Mouse (Mus musculus): ENCODE measurements around the gene Wwc1. TPM values are rescaled to one million over a fixed set of nuclear protein-coding genes. Genes with fewer than 3 reads are reported as not detected.

Gene Wwc1
- polyA plus RNA-seq, 1 experiment from 2014 or later: 2.9 TPM

DNA sequence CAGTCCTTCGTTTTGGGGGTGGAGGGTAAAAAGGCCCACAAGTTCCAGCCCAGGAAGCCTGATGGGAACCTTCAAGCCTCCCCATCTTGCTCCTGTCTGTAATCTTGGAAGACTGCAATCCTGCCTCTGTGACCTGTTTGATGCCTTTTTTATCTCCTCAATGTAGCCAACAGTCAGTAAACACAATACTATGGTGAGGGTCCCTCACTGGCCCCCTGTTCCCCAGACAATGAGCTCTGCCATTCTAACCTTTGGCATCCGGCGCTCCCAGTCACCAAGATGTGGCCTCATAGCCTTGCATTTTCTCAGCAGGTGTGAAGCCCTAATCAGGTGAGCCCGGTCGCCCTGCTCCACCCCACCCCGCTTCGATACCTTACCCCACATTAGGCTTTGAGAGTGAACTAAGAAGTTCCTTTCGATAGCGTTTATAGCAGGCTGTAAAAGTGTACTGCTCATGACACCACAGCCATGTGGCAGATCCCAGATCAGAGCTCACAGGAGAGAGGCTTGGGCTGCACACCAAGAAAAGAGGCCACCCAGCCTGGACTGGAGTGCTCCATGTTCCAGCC is 16.3 kb downstream of the Wwc1 start:
- Histone ChIP-seq H3K4me2 (no peak overlapping the region), H3K9ac (ENCODE audit: low read depth, low read length) (no peak overlapping the region), H3K27me3 (ENCODE audit: control insufficient read depth, insufficient read depth, low read length) (no peaks in the 10 kb centered on the region), H3K4me3 (ENCODE audit: low read depth, low read length) (no peak overlapping the region), H3K36me3 (ENCODE audit: control insufficient read depth, insufficient read depth, low read length) (no peaks in the 10 kb centered on the region), H3K4me1 (ENCODE audit: control insufficient read depth, insufficient read depth, low read length) (peaks cover 5% of the 10 kb centered on the region), H3K9me3 (replicated peaks; ENCODE audit: control insufficient read depth, low read length) (no peaks in the 10 kb centered on the region), H3K27ac (ENCODE audit: low read depth, low read length) (no peak overlapping the region)
- 75% methylated on average over 9 of the region's 9 CpGs for WGBS (ENCODE audit: insufficient replicate concordance)
- no peak for ATAC-seq (replicated peaks; ENCODE audit: insufficient number of reproducible peaks, low FRiP score, low TSS enrichment)

DNA sequence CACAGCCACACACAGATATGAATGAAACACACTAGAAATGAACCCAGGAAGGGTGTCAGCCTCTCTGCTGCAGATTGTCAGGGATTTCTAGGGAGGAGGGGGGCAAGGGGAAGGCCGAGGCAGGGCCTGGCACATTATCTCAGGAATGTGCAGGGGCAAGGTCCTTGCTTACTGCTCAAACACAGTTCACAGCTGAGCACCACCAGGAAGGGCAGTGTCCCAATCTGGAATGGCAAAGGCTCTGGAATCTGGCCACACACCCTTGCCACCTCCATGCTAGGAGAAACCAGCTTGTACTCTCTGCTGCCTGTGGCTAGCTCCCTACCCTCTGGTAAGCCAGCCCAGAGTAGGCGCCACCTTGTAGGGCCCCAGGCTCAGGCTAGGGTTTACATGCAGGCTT is 16.8 kb downstream of the Wwc1 start:
- Histone ChIP-seq H3K4me3 (ENCODE audit: low read depth, low read length) (no peak overlapping the region), H3K27ac (ENCODE audit: low read depth, low read length) (no peak overlapping the region), H3K4me2 (no peak overlapping the region), H3K4me1 (ENCODE audit: control insufficient read depth, insufficient read depth, low read length) (peaks cover 5% of the 10 kb centered on the region), H3K9ac (ENCODE audit: low read depth, low read length) (no peak overlapping the region), H3K27me3 (ENCODE audit: control insufficient read depth, insufficient read depth, low read length) (no peaks in the 10 kb centered on the region), H3K9me3 (replicated peaks; ENCODE audit: control insufficient read depth, low read length) (no peaks in the 10 kb centered on the region), H3K36me3 (ENCODE audit: control insufficient read depth, insufficient read depth, low read length) (no peaks in the 10 kb centered on the region)
- no peak for ATAC-seq (replicated peaks; ENCODE audit: insufficient number of reproducible peaks, low FRiP score, low TSS enrichment)
- 30% methylated on average over 2 of the region's 2 CpGs for WGBS (ENCODE audit: insufficient replicate concordance)

DNA sequence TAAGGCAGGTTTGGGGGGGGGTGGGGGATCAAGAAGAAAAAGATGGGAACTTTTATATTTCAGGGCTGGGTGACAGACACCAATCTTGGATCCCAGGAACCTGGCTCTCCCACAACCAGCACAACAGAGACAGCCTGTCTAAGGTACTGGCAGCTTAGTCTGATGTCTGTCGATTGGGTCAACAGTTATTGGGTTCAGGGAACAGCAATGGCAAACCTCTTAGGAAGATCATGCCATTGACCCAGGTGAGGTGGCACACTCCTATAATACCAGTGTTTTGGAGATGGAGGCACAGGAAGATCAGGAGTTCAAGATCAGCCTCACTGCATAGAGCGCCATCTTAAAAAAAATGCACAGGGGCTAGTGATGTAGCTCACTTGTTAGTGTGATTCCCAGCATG is 17.9 kb downstream of the Wwc1 start:
- Histone ChIP-seq H3K27ac (ENCODE audit: low read depth, low read length) (no peak overlapping the region), H3K36me3 (ENCODE audit: control insufficient read depth, insufficient read depth, low read length) (no peaks in the 10 kb centered on the region), H3K9ac (ENCODE audit: low read depth, low read length) (no peak overlapping the region), H3K27me3 (ENCODE audit: control insufficient read depth, insufficient read depth, low read length) (no peaks in the 10 kb centered on the region), H3K9me3 (replicated peaks; ENCODE audit: control insufficient read depth, low read length) (no peaks in the 10 kb centered on the region), H3K4me1 (ENCODE audit: control insufficient read depth, insufficient read depth, low read length) (peaks cover 5% of the 10 kb centered on the region), H3K4me2 (no peak overlapping the region), H3K4me3 (ENCODE audit: low read depth, low read length) (no peak overlapping the region)
- WGBS (ENCODE audit: insufficient replicate concordance): 81% methylated on average over 2 of the region's 2 CpGs
- no peak for ATAC-seq (replicated peaks; ENCODE audit: insufficient number of reproducible peaks, low FRiP score, low TSS enrichment)

DNA sequence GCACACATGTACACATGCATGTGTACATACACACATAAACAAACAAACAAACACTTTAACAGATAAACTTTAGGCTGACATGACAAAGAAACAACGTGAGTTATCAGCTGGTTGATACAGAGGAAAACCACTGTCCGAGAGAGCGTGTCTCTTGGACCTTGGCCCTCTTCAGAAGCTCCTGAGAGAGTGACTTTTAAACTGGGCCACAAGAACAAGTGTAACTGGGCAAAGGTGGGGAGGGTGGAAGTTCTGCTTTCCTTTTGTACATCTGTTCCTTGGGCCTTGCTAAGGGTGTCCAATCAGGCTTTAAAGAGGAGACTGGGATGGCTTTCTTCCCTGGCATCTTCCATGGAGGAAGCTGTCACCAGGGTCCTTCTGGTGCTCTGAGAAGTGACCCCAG is 21.1 kb downstream of the Wwc1 start:
- 80% methylated on average over 3 of the region's 3 CpGs for WGBS (ENCODE audit: insufficient replicate concordance)
- Histone ChIP-seq H3K27me3 (ENCODE audit: control insufficient read depth, insufficient read depth, low read length) (no peaks in the 10 kb centered on the region), H3K4me2 (no peak overlapping the region), H3K9me3 (replicated peaks; ENCODE audit: control insufficient read depth, low read length) (no peaks in the 10 kb centered on the region), H3K4me3 (ENCODE audit: low read depth, low read length) (no peak overlapping the region), H3K9ac (ENCODE audit: low read depth, low read length) (no peak overlapping the region), H3K27ac (ENCODE audit: low read depth, low read length) (no peak overlapping the region), H3K4me1 (ENCODE audit: control insufficient read depth, insufficient read depth, low read length) (peaks cover 5% of the 10 kb centered on the region), H3K36me3 (ENCODE audit: control insufficient read depth, insufficient read depth, low read length) (no peaks in the 10 kb centered on the region)
- no peak for ATAC-seq (replicated peaks; ENCODE audit: insufficient number of reproducible peaks, low FRiP score, low TSS enrichment)

DNA sequence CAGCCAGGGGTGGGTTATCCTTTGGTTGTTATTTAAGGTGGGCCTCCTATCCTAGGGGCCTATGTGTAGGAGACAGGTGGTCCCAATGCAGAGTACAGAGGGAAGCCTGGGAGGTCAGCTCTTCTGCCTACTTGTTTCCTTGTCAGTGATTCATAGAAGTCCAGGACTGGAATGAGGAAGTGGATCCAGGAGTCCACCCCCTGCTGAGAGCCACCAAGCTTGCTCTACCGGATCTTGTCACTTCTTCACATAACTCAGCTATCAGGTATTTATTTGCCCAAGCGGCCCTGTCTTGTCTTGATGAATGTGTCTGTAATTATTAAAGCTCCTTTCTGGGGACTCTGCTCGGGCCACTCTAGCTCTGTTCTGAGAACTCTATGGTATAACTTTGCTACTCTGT is 24.8 kb downstream of the Wwc1 start:
- Histone ChIP-seq H3K4me2 (no peak overlapping the region), H3K9me3 (replicated peaks; ENCODE audit: control insufficient read depth, low read length) (no peaks in the 10 kb centered on the region), H3K36me3 (ENCODE audit: control insufficient read depth, insufficient read depth, low read length) (no peaks in the 10 kb centered on the region), H3K9ac (ENCODE audit: low read depth, low read length) (no peak overlapping the region), H3K4me1 (ENCODE audit: control insufficient read depth, insufficient read depth, low read length) (no peaks in the 10 kb centered on the region), H3K27me3 (ENCODE audit: control insufficient read depth, insufficient read depth, low read length) (no peaks in the 10 kb centered on the region), H3K4me3 (ENCODE audit: low read depth, low read length) (no peak overlapping the region), H3K27ac (ENCODE audit: low read depth, low read length) (no peak overlapping the region)
- ATAC-seq (replicated peaks; ENCODE audit: insufficient number of reproducible peaks, low FRiP score, low TSS enrichment): no peak
- WGBS (ENCODE audit: insufficient replicate concordance): 34% methylated on average over 3 of the region's 3 CpGs

DNA sequence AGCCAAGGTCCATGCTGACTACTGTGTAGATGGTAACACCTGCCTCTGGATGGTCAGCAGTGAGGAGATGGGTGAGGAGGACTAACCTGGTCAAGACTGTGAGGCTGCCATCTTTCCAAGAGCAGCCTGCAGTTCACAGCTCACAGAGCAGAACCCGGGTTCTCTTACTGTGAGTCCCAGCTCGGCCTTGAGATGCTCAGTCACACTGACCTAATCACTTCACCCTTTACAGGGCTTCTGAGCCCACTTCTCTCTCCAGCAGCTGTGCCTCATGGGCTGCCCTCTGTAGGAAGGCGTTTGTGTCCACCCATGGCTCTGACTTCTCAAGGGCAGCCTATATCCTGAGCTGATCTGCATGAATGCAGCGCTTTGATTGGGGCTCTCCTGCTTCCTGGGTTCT is 27.1 kb downstream of the Wwc1 start:
- Histone ChIP-seq H3K9ac (ENCODE audit: low read depth, low read length) (no peak overlapping the region), H3K27ac (ENCODE audit: low read depth, low read length) (no peak overlapping the region), H3K4me3 (ENCODE audit: low read depth, low read length) (no peak overlapping the region), H3K4me2 (no peak overlapping the region), H3K4me1 (ENCODE audit: control insufficient read depth, insufficient read depth, low read length) (peaks cover 9% of the 10 kb centered on the region), H3K9me3 (replicated peaks; ENCODE audit: control insufficient read depth, low read length) (no peaks in the 10 kb centered on the region), H3K27me3 (ENCODE audit: control insufficient read depth, insufficient read depth, low read length) (no peaks in the 10 kb centered on the region), H3K36me3 (ENCODE audit: control insufficient read depth, insufficient read depth, low read length) (no peaks in the 10 kb centered on the region)
- WGBS (ENCODE audit: insufficient replicate concordance): 74% methylated on average over 4 of the region's 4 CpGs
- ATAC-seq (replicated peaks; ENCODE audit: insufficient number of reproducible peaks, low FRiP score, low TSS enrichment): no peak

DNA sequence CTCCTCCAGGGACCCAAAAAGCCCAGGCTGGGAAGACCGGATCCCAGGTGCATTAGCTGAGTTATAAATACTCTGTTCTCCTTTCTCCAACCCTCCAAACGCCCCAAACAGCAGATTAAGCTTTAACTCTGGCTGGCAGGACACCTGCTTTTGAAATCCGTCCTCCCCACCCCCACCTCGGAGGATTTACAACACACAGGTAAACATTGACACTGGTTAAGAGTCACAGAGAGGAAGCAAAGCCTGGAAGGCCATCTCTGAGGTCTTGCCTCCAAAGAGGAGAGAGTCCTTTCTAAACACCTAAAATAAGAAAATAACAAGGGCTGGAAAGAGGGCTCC is 28.6 kb downstream of the Wwc1 start:
- Histone ChIP-seq H3K4me3 (ENCODE audit: low read depth, low read length) (no peak overlapping the region), H3K9me3 (replicated peaks; ENCODE audit: control insufficient read depth, low read length) (no peaks in the 10 kb centered on the region), H3K9ac (ENCODE audit: low read depth, low read length) (no peak overlapping the region), H3K4me2 (no peak overlapping the region), H3K4me1 (ENCODE audit: control insufficient read depth, insufficient read depth, low read length) (peaks cover 12% of the 10 kb centered on the region), H3K27me3 (ENCODE audit: control insufficient read depth, insufficient read depth, low read length) (no peaks in the 10 kb centered on the region), H3K36me3 (ENCODE audit: control insufficient read depth, insufficient read depth, low read length) (no peaks in the 10 kb centered on the region), H3K27ac (ENCODE audit: low read depth, low read length) (no peak overlapping the region)
- 63% methylated on average over 4 of the region's 4 CpGs for WGBS (ENCODE audit: insufficient replicate concordance)
- no peak for ATAC-seq (replicated peaks; ENCODE audit: insufficient number of reproducible peaks, low FRiP score, low TSS enrichment)

DNA sequence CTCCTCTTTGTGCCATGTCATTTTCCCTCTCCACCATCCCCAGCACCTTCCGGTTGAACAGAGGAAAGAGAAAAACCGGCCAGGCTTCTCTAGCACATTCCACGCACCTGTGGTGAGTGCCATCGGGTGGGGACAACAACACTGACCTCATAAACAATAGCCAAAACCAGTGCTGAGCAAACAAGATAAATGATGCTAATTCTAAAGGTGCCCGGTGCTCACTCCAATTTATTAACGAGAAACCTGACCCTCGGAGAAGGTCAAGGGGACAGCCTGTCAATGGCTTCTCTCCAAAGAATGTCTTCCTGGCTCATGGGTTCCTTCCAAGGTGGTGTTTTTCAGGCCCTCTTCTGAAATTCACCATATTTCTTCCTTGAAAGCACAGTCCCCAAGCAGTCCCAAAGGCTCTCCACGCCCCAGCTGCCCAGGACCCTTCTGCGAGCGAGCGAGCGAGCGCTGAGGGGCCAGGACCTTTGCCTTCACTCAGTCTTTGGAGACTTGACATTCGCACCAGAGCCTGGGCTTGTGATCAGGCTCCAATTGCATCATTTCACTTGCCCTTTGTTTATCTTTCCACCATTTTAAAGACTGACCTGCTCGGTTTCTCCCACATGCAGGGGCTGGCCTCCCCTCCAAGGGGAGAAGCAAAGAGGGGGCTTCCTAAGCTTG is 29.1 kb downstream of the Wwc1 start:
- no peak for ATAC-seq (replicated peaks; ENCODE audit: insufficient number of reproducible peaks, low FRiP score, low TSS enrichment)
- H3K4me3 ChIP-seq (ENCODE audit: low read depth, low read length): no peak overlapping the region
- WGBS (ENCODE audit: insufficient replicate concordance): 75% methylated on average over 15 of the region's 15 CpGs
- H3K27me3 ChIP-seq (ENCODE audit: control insufficient read depth, insufficient read depth, low read length): no peaks in the 10 kb centered on the region
- H3K4me1 ChIP-seq (ENCODE audit: control insufficient read depth, insufficient read depth, low read length): peaks cover 12% of the 10 kb centered on the region
- no peaks in the 10 kb centered on the region for H3K9me3 ChIP-seq (replicated peaks; ENCODE audit: control insufficient read depth, low read length)
- H3K27ac ChIP-seq (ENCODE audit: low read depth, low read length): no peak overlapping the region
- H3K9ac ChIP-seq (ENCODE audit: low read depth, low read length): no peak overlapping the region
- no peaks in the 10 kb centered on the region for H3K36me3 ChIP-seq (ENCODE audit: control insufficient read depth, insufficient read depth, low read length)
- no peak overlapping the region for H3K4me2 ChIP-seq

DNA sequence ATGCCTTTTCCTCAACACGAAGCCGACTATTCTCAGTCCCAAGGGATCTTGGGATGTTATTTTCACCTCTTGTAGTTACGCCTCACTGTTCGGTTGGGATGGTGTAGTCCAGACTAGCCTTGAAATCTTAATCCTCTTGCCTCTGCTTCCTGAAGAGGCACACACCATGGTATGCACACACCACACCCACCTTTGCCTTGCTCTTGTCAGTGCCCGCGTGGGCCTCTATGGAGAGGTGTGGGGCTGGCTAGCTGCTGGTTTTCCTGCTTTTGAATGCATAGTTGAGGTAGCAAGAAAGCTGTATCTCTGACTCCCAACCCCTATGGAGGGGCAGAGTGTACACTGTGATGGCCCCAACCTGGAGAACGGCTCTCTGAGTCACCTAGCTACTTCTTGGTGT is 29.9 kb downstream of the Wwc1 start:
- no peak overlapping the region for H3K9ac ChIP-seq (ENCODE audit: low read depth, low read length)
- H3K4me1 ChIP-seq (ENCODE audit: control insufficient read depth, insufficient read depth, low read length): peaks cover 12% of the 10 kb centered on the region
- no peak for ATAC-seq (replicated peaks; ENCODE audit: insufficient number of reproducible peaks, low FRiP score, low TSS enrichment)
- no peaks in the 10 kb centered on the region for H3K27me3 ChIP-seq (ENCODE audit: control insufficient read depth, insufficient read depth, low read length)
- H3K4me2 ChIP-seq: no peak overlapping the region
- no peak overlapping the region for H3K4me3 ChIP-seq (ENCODE audit: low read depth, low read length)
- WGBS (ENCODE audit: insufficient replicate concordance): 77% methylated on average over 7 of the region's 7 CpGs
- H3K9me3 ChIP-seq (replicated peaks; ENCODE audit: control insufficient read depth, low read length): no peaks in the 10 kb centered on the region
- no peaks in the 10 kb centered on the region for H3K36me3 ChIP-seq (ENCODE audit: control insufficient read depth, insufficient read depth, low read length)
- H3K27ac ChIP-seq (ENCODE audit: low read depth, low read length): no peak overlapping the region

Measured in heart, embryonic 11.5 days (tissue).